Mouse (Mus musculus): ENCODE results near the gene Trim17.
"Not testable (repeated sequence)": the region's sequence is repeated elsewhere in the genome, so short reads cannot be mapped to it uniquely, and the experiment has no call there.

The Trim17 gene

DNA sequence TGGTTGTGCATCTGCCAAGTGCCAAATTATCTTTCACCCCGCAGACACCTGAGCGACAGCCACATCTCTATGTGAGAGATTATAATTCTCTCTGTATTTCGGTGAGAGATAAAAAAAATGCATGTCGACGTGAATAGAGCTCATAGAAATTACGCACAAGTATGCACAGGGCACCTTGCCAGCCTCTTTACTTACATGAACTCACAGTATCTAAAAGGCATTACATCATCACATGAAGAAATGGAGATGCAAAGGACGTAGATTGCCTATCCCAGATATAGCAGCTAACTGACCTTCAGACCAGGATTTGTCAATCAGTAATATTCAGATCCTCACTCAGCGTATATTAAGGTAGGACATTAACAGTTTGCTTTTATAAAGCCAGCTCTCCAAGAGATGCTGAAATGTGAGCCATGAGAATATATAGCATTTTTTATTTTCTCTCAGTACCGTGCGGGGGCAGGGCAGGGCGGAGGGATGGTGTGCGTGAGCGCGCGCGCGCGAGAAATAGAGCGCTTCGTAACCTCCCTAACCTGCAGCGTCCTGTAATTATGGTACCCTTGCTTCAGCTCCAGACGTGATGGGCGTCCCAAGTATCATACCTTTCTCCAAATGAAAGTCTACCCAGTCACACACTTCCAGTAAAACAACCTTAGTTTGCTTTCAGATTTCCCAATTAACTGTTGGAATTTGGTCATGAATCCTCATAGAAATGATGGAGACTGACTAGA is 6.5 kb upstream of the Trim17 start:
- DNase-seq (ENCODE audit: low read depth, low spot score), result no peak

GRCm38 (mm10) chr11:58948542-58949479 is 5.7 kb upstream of the Trim17 start, which contains the start of gene Hist3h2ba:
Hist3h2ba (plus strand) TSS chr11:58948920.
- DNase-seq (ENCODE audit: low read depth, low spot score), result peak; percentile 94

DNA sequence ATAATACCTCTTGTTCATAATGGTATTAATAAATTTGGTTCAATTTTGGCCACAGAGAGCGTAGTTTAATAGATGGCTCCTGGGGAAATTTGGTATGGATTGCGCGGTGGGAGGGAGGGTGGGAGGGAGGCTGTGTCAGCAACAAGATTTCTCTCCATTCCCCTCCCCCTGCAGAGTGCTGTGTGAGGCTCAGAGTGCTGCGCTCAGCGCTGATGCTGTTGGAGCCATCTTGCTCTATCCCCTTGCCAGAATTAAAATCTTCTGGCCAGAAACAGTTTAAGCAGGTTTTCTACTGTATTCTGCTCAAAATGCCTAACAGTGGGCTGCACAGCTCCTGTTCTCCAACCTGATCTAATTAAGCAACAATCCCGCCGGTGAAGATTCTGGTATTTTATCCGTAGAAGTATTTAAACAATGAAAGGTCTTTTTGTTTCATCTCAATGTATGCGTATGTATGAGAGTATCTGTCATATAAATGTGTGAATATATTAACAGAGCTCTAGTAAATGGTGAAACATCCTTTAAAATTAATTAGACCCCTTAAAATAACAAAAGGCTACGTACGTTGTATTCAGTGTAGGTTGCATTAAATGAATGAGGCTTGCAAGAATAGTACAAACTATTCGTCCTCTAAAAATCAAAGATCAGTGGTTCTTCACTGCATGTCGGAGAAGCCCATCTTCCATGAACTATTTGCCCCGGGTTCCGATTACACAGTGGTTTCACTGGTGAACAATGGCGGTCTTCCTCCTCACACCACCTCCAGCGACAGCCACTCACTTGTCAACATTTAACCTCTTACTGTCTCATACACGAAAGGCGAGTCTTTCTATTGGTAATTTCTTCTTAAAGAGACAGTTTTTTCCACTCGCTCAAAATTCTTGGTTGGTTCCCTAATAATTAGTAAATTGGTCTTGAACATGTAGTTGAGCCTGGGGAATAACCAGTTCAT is 4.7 kb upstream of the Trim17 start:
- DNase-seq (ENCODE audit: low read depth, low spot score), result peak; percentile 40

GRCm38 (mm10) chr11:58951210-58951609 is 3.3 kb upstream of the Trim17 start:
- no peak for DNase-seq (ENCODE audit: low read depth, low spot score)

- peak; percentile 33 for DNase-seq (ENCODE audit: low read depth, low spot score)
These were observed 925 bp upstream of the Trim17 start for GRCm38 (mm10) chr11:58953351-58954169.

- DNase-seq (ENCODE audit: low read depth, low spot score), result not testable (repeated sequence)
These were observed 390 bp upstream of the Trim17 start for GRCm38 (mm10) chr11:58954170-58954419.

DNA sequence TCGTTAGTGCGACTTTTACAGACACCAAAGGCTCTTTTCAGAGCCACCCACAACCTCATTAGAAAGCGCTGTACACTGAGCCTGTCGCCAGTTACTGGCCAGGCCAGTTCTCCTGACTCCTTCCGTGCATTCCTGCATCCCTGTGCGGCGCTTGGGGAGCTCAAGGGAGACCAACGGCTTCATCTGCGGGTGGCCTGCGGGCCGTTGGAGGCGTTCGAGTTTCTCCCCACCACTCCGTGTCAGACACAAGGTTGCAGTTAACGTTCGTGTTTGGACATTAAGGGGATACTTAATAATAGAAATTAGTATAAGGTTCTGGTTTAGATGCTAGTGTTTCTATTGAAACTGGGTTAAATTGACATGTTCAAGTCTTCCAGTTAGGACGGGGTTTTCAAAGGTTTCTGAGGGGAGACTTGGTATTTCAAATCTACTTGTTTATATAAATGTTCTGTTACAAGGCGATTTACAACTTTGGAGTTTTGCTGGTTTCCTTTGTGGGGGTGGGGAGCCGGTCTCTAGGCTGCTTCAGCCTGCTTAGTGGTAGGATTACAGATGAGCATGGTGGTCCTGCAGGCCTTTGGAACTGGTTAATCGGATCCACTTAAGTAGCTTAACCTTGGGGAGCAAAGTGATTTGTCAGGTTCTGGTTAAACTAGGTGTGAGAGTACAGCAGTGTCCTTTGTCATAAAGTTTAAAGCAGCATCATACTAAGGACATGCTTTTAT is 820 bp downstream of the Trim17 start:
- no peak for DNase-seq (ENCODE audit: low read depth, low spot score)

GRCm38 (mm10) chr11:58955868-58956257 is 1.4 kb downstream of the Trim17 start:
- DNase-seq (ENCODE audit: low read depth, low spot score), result no peak

GRCm38 (mm10) chr11:58957226-58957914 is 2.9 kb downstream of the Trim17 start:
- no peak for DNase-seq (ENCODE audit: low read depth, low spot score)

GRCm38 (mm10) chr11:58958536-58958935 is 4.1 kb downstream of the Trim17 start:
- DNase-seq (ENCODE audit: low read depth, low spot score), result no peak

GRCm38 (mm10) chr11:58959186-58959825 is 4.8 kb downstream of the Trim17 start:
- DNase-seq (ENCODE audit: low read depth, low spot score), result no peak

DNA sequence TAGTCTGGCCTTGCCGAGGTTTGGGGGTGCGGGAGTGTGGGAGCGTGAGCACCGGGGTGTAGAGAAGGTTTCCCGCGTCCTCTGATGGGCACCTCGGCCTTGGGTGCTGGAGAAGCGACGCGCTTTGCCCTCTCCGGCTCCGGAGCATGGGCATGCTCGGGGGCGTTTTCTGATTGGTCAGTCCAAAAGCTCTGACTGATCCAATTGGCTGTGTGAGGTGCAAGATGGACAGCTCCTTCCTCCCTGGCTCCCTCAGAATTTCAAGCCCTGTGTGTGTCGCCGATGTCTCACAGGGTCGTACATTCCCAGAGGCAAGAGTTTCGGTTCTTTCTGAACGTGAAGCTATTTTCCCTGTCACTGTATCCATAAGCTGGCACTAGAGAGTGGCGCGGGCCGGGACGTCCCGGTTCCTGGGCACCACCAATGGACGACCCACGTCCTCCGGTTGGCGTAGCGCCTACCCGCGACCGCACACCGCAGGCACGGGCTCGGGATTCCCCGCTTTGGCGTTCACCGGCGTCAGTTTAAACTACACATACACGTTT is 5.5 kb downstream of the Trim17 start:
- peak; percentile 89 for DNase-seq (ENCODE audit: low read depth, low spot score)

DNA sequence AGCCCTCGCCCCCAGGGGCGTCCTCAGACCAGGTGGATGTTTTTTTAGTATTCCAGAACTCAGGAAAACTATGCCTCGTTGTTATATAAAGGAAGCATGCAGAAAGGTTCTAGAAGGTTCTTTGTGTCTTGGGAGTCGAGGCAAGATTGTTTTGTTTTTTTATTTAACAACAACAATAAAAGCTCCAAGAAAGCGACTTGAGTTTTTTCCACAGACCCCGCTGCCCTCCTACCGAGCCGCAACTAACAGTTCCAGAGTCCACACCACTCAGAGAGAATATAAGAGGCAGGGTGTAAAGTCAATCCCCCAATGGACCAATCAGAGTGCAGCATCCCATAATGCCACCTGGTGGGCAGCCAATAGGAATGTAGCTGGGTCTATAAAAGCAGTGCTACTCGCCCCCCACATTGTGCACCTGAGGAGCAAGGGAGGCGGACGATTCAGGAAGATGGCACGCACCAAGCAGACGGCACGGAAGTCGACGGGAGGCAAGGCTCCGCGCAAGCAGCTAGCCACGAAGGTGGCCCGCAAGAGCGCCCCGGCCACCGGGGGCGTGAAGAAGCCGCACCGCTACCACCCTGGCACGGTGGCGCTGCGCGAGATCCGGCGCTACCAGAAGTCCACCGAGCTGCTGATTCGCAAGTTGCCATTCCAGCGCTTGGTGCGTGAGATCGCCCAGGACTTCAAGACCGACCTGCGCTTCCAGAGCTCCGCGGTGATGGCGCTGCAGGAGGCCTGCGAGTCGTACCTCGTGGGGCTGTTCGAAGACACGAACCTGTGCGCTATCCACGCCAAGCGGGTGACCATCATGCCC is 7.1 kb downstream of the Trim17 start:
- peak; percentile 81 for DNase-seq (ENCODE audit: low read depth, low spot score)

- DNase-seq (ENCODE audit: low read depth, low spot score), result peak; percentile 74
These were observed 9.1 kb downstream of the Trim17 start for GRCm38 (mm10) chr11:58963543-58963942.

GRCm38 (mm10) chr11:58964216-58964615 is 9.7 kb downstream of the Trim17 start:
- DNase-seq (ENCODE audit: low read depth, low spot score), result no peak

GRCm38 (mm10) chr11:58965001-58965760 is 10.7 kb downstream of the Trim17 start:
- DNase-seq (ENCODE audit: low read depth, low spot score), result peak; percentile 57

DNA sequence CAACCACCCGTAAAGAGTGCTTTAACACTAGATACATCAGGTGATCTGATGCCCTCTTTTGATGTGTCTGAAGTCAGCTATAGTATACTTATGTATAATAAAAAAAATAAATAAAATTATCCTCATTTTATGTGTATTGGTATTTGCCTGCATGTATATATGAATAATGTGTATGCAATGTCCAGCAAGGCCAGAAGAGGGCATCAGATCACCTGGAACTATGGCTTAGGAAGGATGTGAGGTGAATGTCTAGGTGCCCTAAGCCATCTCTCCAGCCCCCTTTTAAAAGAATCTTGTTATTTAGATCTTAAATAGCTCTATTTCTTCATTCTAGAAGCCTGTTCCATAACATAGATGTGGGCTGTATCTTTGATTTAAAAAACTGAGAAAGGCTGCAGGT is 12.9 kb downstream of the Trim17 start:
- peak; percentile 49 for DNase-seq (ENCODE audit: low read depth, low spot score)
